Mouse (Mus musculus): Measurements from ENCODE around the gene Calhm1.
"Not testable (repeated sequence)": the region's sequence is repeated elsewhere in the genome, so short reads cannot be mapped to it uniquely, and the experiment has no call there.

Gene Calhm1

DNA sequence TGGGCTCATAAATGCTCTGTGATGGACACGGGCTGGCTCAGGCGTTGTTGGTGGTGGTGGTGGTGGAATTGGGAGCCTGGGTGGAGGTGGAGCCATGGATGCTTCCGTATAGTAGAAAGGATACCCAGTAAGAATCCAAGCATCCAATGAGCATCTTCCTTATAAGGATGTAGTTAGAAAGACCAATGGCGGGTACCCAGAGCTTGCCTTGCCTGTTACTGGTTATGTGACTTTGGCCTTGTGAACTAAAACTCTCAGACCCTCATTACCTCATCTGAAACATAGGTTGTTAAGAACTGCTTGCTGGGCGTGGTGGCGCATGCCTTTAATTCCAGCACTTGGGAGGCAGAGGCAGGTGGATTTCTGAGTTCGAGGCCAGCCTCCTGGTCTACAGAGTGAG lies 9.7 kb upstream of the Calhm1 start:
- no peak for DNase-seq (ENCODE audit: low spot score in 2 of 2)

DNA sequence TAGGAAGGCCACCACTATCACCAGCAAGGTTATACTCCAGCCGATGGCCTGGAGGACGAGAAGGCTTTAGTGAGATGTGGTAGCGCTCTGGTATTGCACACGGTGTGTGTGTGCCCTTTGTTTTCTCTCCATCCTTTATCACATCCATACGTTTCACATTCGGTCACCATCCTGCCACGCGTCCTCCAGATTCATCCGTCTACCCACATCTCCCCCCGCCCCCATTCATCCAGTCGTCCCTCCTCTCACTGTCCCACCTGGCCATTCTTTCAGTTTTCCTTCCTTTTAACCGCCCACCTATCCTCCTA lies 8.0 kb upstream of the Calhm1 start:
- DNase-seq (ENCODE audit: low spot score in 2 of 2): no peak

DNA sequence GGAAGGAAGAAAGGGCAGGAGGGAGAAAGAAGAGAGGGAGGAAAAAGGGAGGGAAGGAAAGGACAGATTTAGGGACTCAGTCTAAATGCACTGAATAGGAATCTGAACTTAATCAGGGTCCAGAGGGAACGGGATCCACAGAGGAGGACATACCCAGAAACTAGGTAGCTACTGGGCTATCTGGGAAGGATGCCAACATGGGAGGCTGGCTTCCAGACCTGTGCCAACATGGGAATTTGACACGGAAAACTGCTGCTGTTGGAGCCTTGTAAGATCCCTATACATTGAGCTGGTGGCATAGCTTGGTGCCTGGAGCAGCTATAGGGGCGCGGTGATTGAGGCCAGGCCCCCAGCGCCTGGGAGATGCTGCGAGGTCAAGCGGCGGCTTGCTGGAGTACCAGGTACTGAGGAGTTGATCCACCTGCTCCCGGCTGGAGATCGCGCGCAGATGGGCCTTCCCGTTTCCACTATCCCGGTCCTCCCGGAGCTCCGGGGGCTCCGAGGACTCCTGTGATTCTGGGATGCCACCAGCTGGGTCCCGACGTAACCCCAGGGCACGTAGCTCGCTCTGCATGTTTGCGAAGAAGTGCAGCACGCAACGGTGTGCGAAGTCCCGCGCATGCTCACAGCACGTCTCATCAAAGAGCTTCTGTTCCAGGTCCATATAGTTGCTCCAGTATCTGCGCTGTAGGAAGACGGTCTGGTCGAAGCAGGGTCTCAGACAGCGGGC lies 7.4 kb upstream of the Calhm1 start:
- DNase-seq (ENCODE audit: low spot score in 2 of 2): no peak

DNA sequence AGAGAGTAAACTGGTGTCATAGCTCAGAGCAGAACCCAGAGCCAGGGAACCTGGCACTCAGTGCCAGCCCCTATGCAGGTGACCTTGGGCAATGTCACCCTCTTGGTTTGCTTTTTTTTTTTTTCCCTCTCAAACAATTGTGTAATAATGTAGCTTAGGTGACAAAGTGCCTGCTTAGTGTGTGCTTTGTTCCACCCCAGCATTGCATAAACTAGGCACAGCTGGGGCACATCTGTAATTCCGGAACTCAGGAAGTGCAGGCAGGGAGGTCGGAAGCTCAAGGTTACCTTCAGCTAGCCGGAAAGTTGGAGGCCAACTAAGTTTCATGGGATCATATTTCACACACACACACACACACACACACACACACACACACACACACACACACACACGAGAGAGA lies 5.8 kb upstream of the Calhm1 start:
- DNase-seq (ENCODE audit: low spot score in 2 of 2): no peak

DNA sequence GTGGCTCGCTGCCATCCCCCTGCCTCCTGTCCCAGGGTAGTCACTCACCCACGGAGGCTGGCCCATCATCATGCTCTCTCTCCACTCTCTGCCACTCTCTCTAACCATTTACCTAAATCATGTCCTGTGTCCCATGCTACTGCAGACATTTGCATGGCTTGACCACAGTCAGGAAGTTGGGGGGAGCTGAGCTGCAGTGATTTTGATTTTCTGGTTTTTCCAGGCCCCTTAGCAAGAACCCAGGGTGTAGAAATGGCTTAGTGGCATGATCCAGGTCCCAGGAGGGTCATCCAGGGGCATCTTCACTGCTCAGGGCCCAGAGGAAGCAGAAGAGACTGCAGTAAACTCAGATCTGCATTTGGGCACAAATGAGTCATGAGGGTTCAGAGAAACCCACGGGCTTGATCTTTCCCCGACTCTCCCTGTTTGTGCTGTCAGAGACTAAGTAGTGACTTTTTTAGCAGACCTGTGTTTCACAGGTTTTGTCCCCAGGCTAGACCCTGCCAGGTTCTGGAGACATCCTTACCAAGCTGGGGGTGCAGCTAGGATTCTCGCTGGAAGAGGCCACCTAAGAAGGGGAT lies 4.3 kb upstream of the Calhm1 start:
- no peak for DNase-seq (ENCODE audit: low spot score in 2 of 2)

DNA sequence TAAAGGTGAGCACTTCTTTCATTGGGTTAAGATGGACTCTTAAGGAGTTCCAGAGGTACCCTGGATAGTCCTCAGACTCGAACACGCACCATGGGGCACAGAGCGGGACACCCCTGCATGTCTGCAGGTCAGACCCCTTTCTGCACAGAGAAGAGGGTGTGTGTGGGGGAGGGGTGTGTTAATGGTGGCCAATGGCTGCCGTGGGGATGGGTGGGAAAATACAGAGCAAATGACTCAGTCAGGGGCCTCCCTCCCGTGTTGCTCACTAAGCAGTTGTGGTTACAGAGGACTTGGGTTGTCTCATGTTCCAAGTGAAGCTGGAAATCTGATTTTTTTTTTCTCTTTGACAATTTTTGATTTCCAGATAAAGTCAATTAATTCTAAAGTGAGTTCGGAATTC lies 1.6 kb downstream of the Calhm1 start:
- DNase-seq (ENCODE audit: low spot score in 2 of 2): no peak

DNA sequence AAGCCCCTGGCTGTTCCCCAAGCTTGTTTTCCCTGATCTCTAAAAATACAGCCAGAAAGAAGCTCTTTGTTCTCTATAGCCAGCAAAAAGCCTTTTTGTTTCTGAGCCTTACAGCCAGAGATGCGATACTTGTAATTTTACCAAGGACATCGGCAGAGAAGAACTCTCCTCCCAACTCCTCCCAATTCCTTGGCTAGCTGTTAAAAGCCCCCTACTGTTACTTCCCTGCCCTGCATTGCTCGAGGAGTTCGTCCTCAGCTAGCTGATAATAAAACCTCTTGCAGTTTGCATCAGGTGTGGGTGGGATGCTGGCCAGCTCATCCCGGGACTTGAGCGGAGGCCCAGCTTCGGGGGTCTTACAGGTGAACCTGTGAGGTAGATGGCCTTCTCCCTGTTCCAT lies 4.4 kb downstream of the Calhm1 start:
- not testable (repeated sequence) for DNase-seq (ENCODE audit: low spot score in 2 of 2)

DNA sequence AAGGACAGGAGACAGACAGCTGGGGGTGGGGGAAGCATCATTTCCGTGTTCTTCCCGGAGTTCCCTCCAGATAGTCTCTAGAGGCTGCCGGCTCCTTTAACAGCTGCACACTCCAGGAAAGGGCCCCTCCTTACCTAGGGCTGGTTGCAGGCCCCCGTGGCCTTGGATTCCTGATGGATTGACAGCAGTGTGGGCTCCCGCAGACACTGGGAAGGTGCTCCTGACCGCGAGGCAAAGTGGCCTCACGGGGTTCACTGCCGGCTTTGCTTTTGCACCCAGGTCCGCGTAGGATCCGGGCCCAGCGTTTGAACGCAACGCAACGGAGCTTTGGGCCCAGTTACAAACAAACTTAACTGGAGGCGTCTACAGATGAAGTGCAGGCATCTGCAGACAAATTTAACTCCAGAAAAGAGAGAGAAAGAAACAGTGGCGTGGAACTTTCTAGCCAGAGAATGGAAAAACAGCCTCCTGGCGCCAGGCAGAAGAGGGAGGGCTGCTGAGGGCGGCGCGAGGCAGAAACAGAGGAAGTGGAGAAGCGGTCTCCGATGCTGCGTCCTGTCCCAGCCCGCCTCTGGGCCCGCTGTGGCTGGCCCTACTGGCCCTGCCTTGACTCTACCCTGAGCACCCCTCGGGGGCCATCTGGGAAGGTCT lies 6.2 kb downstream of the Calhm1 start, which contains the start of gene Calhm2:
TSS of gene Calhm2 (minus strand) at position 524 of the 651 bp plus-strand sequence.
- DNase-seq (ENCODE audit: low spot score in 2 of 2): peak; percentile 45 to 69

DNA sequence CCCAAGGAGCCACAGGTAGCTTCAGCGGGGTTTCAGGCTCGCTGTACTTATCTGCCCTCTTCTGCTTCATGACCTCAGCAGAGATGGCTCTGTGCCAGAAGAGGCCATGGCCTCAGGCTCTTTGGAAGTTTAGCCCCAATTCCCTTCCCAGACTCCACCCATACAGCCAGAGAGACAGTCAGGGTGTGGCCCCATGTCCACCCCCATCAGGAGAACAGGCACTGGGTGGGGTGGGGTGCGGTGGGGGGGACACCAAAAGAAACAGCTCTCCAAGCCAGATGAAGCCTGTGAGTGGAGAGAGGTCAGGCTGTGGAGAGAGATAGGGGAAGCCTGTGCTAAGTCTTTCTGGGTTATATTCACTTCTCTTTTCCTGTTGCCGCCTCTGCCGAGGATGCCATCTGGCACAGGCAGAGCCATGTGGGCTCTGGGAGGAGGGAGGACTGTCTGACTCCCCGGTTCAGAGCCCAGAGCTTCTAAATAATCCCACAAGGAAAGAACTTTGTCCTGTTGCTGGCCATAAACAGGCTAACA lies 6.9 kb downstream of the Calhm1 start:
- DNase-seq (ENCODE audit: low spot score in 2 of 2): peak; percentile 18 to 63

DNA sequence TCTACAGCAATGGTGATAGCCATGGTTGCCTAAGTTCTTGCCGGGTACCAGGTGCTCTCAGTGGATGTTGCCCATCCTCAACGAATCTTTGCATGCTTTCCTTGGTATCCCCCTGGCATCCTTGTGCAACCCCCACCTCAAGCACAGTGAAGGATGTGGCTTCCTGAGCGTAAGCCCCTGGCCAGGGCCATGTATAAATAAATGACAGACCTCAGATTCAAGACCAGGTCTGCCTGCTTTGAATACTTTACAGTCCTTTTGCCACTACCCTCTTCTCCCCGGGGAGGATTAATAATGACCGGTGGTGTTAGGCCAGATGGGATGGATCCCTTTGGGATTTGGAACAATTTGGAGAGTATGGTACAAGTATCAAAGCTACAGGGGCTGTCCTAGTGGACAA lies 7.9 kb downstream of the Calhm1 start:
- DNase-seq (ENCODE audit: low spot score in 2 of 2): no peak

DNA sequence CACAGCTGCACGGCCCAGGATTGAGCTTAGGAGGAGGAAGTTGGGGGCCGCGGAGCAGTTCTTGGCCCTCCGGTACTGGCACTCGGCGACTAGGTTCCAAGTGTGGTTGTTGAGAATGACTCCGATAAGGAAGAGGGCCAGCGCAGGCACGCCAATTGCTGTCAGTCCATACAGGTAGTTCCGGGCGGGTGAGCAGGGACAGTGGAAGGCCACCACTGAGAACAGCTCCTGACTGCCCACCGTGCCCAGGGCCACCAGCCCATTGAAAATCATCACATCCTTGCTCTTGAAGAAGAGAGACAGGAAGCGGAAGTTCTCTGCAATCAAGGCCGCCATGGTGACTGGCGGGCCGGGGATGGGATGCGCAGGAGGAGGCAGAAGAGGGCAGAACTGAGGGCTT lies 8.5 kb downstream of the Calhm1 start:
- DNase-seq (ENCODE audit: low spot score in 2 of 2): no peak

DNA sequence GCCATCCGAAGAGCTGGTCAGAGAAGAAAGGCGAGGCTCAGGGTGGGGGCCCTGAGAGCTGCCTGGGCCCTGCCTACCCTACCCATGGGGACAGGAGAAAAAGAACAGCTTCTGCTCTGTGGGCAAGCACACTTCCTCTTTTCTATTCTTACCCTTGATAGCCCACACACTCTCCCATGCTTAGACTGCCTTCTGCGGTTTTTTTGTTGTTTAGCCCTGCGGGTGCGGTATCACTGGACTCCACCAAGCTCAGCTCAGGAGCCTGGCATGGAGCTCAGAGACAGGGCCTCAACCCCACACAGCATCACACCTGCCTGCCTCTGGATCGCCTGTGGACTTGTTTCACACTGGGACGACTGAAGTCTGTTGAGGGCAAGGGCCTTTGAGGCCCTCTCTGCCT lies 10.9 kb downstream of the Calhm1 start:
- no peak for DNase-seq (ENCODE audit: low spot score in 2 of 2)

DNA sequence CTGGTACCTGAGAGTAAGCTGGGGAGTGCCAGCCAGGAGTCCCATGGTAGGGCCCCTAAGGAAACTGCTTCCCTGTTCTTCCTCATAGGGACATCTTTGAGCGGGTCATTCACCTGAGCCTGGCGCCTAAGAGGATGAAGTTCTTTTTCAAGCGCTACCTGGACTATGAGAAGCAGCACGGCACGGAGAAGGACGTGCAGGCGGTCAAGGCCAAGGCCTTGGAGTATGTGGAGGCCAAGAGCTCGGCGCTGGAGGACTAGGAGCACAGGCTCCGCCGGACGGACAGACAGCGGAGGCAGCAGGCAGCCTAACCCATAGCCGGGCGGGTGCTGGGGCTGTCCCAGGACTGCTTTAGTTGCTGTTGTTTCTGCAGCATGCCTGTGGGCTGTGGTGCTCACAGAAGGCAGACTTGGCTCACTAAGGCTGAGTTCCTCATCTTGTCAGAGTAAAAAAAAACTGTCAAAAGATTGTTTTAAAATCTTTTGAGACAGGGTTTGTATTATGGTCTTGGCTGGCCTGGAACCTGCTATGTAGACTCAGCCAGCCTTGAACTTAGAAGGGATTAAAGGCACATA lies 13.4 kb downstream of the Calhm1 start:
- DNase-seq (ENCODE audit: low spot score in 2 of 2): no peak

DNA sequence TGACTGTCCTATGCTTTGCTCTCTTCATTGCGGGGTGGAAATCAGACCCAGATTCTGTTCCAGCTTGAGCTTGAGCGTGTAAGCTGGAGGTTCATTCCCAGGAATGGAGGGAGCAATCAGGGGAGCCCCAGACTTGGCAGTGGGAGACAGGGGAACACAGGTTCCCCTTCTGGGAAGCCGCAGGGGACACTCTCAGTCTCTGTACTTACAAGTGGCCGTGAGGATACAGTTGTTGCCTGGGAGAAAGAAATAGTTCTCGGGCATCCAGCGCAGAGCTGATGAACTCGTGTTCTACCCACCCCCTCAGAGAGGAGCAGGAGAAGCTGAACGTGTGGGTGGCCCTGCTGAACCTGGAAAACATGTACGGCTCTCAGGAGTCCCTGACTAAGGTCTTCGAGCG lies 15.2 kb downstream of the Calhm1 start:
- DNase-seq (ENCODE audit: low spot score in 2 of 2): no peak

DNA sequence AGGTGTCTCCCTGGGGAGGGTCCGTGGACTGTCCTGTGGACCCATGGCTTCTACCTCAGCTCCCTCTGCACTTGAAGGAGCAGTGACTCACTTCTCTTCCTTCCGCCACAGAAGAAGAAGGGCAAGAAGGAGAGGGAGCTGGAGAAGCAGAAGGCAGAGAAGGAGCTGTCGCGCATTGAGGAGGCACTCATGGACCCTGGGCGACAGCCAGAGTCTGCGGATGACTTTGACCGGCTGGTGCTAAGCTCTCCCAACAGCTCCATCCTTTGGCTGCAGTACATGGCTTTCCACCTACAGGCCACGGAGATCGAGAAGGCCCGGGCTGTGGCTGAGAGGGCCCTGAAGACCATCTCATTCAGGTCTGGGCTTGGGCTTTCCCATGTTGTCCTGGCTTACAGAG lies 15.9 kb downstream of the Calhm1 start:
- DNase-seq (ENCODE audit: low spot score in 2 of 2): no peak

DNA sequence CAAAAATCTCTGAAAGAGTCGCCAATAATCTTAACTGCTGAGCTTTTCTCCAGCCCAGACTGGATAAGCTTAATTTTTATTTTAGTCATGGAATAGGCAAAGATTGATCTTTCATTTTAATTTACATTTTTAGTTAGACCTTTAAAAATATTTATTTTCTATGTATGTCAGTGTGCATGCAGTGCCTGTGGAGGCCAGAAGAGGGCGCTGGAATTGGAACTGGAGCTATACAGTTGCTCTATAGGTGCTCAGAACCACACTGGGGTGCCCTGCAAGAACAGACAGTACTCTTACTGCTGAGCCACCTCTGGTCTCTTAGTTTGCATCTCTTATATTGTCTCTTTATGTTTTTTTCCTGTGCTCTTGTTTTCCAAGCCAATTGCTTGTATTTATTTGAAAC lies 21.3 kb downstream of the Calhm1 start:
- no peak for DNase-seq (ENCODE audit: low spot score in 2 of 2)

DNA sequence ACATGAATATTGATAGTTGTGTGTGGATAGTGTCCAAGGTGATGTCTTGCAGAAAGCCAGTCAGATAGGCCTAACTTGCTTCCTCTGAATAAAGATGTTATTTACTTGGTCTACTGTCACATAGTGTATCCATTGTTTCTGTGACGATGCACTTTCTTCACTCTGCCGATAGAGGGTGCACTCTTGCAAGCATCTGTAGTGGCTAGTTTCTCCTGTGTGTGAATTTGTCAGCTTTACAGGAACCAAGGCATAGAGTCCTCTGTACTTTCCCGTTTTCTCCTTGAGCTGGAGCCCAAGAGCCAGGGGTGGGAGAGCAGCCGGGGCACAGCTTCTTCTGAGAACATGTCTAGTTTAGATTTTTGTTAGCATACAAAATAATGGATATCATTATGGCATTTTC lies 23.0 kb downstream of the Calhm1 start:
- no peak for DNase-seq (ENCODE audit: low spot score in 2 of 2)

DNA sequence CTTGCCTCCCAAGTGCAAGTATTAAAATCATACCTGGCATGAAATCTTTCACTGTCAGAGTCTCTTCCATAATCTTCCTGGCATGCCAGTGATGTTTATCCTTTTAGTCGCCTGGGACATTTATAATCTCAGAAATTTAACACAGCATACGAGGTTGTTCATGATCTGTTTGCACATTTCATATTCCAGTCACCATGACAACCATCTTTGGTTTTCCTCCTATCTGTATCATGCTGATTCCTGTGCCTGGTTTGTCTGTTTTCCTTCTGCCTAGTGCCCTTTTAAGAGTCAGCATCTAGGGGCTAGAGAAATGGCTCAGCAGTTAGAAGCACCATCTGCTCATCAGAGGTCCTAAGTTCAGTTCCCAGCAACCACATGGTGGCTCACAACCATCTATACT lies 25.4 kb downstream of the Calhm1 start:
- no peak for DNase-seq (ENCODE audit: low spot score in 2 of 2)

DNA sequence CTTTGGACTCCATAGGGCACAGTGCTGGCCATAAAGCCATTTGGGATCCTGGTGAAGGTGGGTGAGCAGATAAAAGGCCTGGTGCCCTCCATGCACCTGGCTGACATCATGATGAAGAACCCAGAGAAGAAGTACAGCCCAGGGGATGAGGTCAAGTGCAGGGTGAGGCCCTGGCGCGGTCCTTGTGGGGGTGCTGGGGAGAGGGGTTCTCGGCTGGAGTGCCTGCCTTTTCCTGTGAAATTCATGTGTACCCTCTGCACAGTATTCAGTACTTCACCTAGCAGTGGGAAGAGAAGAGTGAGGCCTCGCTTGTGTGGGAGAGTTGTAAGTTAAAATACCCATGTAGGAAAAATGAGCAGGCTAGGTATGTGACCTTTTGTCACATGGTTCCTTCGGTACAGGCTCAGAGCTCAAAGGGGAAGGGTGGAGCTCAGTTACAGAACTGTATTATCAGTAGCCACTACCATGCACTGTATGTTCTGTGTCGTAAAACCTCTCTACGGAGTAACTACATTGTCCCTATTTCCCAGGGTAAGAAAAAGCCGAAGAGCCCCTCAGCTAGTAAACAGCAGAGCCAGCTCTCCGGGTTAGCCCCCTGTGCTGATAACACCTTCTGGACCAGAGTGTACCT lies 39.3 kb downstream of the Calhm1 start:
- no peak for DNase-seq (ENCODE audit: low spot score in 2 of 2)

DNA sequence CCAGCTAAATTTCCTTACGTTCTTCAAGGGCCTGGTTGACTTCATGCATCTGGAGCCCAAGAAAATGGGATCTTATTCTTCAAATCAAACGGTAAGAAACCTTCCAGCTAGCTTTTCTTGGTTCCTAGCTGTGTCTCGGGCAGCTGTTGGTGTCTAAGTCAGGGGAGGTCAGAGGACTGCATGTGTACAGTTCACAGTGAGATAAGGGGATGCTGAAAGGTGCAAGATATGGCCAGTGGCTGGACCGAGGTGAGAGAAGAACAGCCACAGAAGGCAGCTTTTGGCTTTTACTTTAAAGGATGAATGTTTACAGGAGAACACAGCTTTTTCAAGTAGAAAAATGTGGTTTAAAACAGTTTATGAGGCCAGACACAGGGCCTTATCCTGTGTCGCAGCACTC lies 43.0 kb downstream of the Calhm1 start:
- DNase-seq (ENCODE audit: low spot score in 2 of 2): no peak

Measured in urinary bladder, postnatal 36 days (tissue).